Comparison of ENCODE assay signal across 8 mouse cellular contexts in the genomic region with DNA sequence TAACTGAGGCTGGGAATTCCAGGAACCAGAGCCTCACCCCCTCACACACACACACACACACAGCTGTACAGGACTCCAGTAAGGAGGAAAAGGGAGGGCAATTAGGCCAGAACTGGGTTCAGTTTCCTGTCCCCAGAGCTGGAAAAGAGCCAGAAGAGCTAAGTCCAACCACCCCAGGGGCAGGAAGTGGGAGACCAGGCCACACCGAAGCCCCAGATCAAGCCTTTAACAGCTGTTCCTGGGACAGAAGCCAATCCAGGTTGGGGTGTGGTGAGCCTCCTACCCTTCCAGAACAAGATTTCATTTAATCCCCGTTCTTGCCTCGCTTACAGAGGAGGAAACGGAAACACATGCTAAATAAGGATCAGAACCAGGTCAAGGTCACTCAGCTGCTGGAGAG. TPM values are rescaled to one million over a fixed set of nuclear protein-coding genes. Genes with fewer than 3 reads are reported as not detected.
DNase-seq lines count a peak whose midpoint lies in the region; ATAC-seq lines count a peak whose summit lies in the region.

No protein-coding gene starts in this region.

- intact Hi-C loops in gastrocnemius, postnatal 14 days (cut with DNase I; ENCODE audit: low total_unique reads), result no loop called here
- intact Hi-C loops in heart, postnatal 14 days (cut with DNase I), result loop anchor here (5.0 kb wide), 1 partner anchor 78 kb away; no protein-coding TSS in a partner anchor

- ATAC-seq in megakaryocyte, adult 5-6 weeks (ENCODE audit: poor library complexity, severe bottlenecking), result peak; percentile 25; the same call in 1 of the 2 replicates

- peak; percentile 37 for DNase-seq in gastrocnemius, adult 18-20 months (ENCODE audit: low spot score)
- DNase-seq in gastrocnemius, postnatal 14 days, result no peak
- DNase-seq in heart, postnatal 14 days, result peak; percentile 60 to 61
- DNase-seq in large intestine, adult 2 months (ENCODE audit: low read depth, low spot score), result peak; percentile 99
- DNase-seq in urinary bladder, postnatal 10 days (ENCODE audit: low spot score), result no peak
- DNase-seq in adipocyte (ENCODE audit: low spot score), result no peak
- no peak for DNase-seq in frontal cortex, postnatal 10 days (ENCODE audit: low spot score in 2 of 2)

- WGBS in large intestine, adult 2 months, result 15% methylated on average over 4 of the region's 4 CpGs

RNA-seq across cellular contexts. Expression of a gene that starts 58.1 kb away (rescaled TPM):
- total RNA-seq in gastrocnemius, adult 18-20 months (2021), result 10 to 100 TPM; 25.3 to 26.2 TPM
- 10 to 100 TPM; 15.0 to 16.6 TPM for total RNA-seq in gastrocnemius, postnatal 14 days (2021)
- total RNA-seq in heart, postnatal 14 days (2021), result 10 to 100 TPM; 20.2 to 21.9 TPM
- polyA plus RNA-seq in large intestine, adult 2 months (2012; rRNA removed), result 3.2 and 5.6 TPM in 2 replicates
- 86.5 and 89.6 TPM in 2 replicates for total RNA-seq in megakaryocyte, adult 5-6 weeks (2015)
- 80.4 and 101 TPM in 2 replicates for total RNA-seq in megakaryocyte, adult 5-6 weeks (2017)

Comparison
In these comparisons a context has a peak if more than half of its experiments do, and no peak if none do; other contexts are left out.
1. DNase-seq: peak in gastrocnemius, adult 18-20 months (single experiment), heart, postnatal 14 days (2 of 2) and large intestine, adult 2 months (single experiment); none in gastrocnemius, postnatal 14 days (single experiment), urinary bladder, postnatal 10 days (single experiment), adipocyte (single experiment) and frontal cortex, postnatal 10 days (0 of 2).